Mouse (Mus musculus): ENCODE measurements around the gene Hyou1. TPM values are rescaled to one million over a fixed set of nuclear protein-coding genes. Genes with fewer than 3 reads are reported as not detected.
"Not testable (repeated sequence)": the region's sequence is repeated elsewhere in the genome, so short reads cannot be mapped to it uniquely, and the experiment has no call there.

Hyou1 gene
- polyA plus RNA-seq (2012; ENCODE audit: insufficient read depth, insufficient read length, missing spikeins): 32.8 and 33.6 TPM in 2 replicates

DNA sequence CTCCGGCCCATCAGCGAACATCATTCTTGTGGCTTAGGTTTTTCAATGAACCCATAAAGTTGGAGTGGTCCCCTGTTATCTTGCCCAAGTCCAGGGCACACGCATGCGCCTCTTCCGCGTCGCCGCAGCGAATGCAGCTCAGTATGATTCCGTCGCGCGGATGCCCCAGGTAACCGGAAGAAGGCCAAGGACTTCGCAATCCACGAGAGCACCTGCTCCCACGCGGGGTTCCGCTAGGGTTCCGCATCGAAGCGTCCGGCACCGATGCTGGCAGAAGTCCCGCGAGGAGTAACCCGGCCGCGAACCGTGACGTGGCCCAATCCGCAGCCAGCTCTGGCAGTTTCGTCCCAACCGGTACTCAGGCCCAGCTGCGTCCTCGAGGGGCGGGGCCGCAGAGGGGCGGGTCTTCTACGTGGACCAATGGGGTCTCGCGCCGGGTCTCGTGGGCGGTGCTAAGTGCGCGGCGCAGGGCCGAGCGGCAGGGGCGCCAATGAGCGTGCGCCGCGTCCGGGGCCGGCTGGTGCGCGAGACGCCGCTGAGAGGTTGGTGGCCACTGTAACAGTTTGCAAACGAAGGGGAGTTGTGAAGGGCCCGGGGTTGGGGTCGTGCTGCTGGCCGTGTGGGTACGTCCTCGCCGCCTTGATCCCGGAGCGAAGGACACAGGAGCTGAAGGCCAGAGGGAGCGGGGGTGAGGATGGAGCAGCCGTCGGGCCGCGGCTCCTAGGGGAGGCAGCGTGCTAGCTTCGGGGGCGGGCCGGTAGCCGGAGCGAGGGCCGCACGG is at the start of gene Hyou1:
Gene Hyou1 (plus strand): TSS at position 437 of the 781 bp plus-strand sequence.
- peaks cover 9% of the 10 kb centered on the region for H3K4me1 ChIP-seq (ENCODE audit: control insufficient read depth, insufficient read depth, low read length)
- TF ChIP-seq POLR2A (IDR thresholded peaks at IDR 0.05; ENCODE audit: borderline replicate concordance, low read depth, low read length) (no peak), CTCF (IDR thresholded peaks at IDR 0.05; ENCODE audit: low read depth, low read length) (no peak)
- peak within 1 kb of the TSS; percentile 53 for H3K27ac ChIP-seq (ENCODE audit: insufficient read depth, low read depth, low read length)
- peak within 1 kb of the TSS; percentile 96 for H3K4me3 ChIP-seq (ENCODE audit: insufficient read depth, low read length)

- Histone ChIP-seq H3K4me1 (ENCODE audit: control insufficient read depth, insufficient read depth, low read length) (peaks cover 6% of the 10 kb centered on the region), H3K27ac (ENCODE audit: insufficient read depth, low read depth, low read length) (no peak overlapping the region), H3K4me3 (ENCODE audit: insufficient read depth, low read length) (no peak overlapping the region)
- TF ChIP-seq POLR2A (IDR thresholded peaks at IDR 0.05; ENCODE audit: borderline replicate concordance, low read depth, low read length): no peak
- no peak for TF ChIP-seq CTCF (IDR thresholded peaks at IDR 0.05; ENCODE audit: low read depth, low read length)
These were observed 48.6 kb upstream of the Hyou1 start for GRCm38 (mm10) chr9:44330736-44331135.

DNA sequence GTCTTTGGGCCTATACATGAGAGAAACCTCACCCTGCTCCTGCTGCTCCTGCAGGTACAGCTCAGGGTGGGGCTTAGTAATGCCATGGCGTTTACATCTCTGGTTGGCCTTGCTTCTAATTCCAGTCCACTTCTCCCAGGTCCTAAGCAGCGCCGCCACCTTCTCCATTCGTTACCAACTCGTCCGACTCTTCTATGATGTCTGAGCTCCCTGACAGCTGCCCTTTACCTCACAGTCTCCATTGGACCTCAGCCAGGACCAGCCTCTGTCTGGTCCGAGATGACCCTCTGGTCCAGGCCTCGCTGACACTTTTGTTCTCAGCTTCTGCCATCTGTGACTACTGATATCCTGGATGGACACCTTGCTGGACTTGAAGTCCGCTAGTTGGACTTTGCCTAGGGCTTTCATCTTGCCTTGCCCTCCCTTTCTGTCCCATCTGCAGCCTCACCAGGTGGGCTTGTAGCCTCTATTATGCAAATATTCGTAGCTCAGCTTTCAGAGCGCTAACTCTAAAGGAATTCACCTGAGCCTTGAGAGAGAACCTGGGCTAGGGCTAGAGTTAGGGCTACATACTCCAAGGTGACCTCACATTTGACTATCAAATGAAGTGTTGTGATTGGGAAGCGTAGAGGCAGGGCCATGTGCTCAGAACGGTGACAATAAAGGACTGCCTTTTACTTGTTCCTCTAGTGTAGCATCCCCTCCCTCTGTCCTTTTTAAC is 46.2 kb upstream of the Hyou1 start:
- no peak overlapping the region for H3K4me3 ChIP-seq (ENCODE audit: insufficient read depth, low read length)
- peaks cover 9% of the 10 kb centered on the region for H3K4me1 ChIP-seq (ENCODE audit: control insufficient read depth, insufficient read depth, low read length)
- TF ChIP-seq POLR2A (IDR thresholded peaks at IDR 0.05; ENCODE audit: borderline replicate concordance, low read depth, low read length): no peak
- TF ChIP-seq CTCF (IDR thresholded peaks at IDR 0.05; ENCODE audit: low read depth, low read length): no peak
- H3K27ac ChIP-seq (ENCODE audit: insufficient read depth, low read depth, low read length): no peak overlapping the region

GRCm38 (mm10) chr9:44334396-44335330 is 44.6 kb upstream of the Hyou1 start, which contains the start of gene H2afx:
H2afx (plus strand) TSS chr9:44334694.
- peaks cover 9% of the 10 kb centered on the region for H3K4me1 ChIP-seq (ENCODE audit: control insufficient read depth, insufficient read depth, low read length)
- TF ChIP-seq POLR2A (IDR thresholded peaks at IDR 0.05; ENCODE audit: borderline replicate concordance, low read depth, low read length) (peak; percentile 99), CTCF (IDR thresholded peaks at IDR 0.05; ENCODE audit: low read depth, low read length) (no peak)
- peak within 1 kb of the TSS; percentile 59 for H3K27ac ChIP-seq (ENCODE audit: insufficient read depth, low read depth, low read length)
- H3K4me3 ChIP-seq (ENCODE audit: insufficient read depth, low read length): peak within 1 kb of the TSS; percentile 81

GRCm38 (mm10) chr9:44335331-44336092 is 43.8 kb upstream of the Hyou1 start:
- Histone ChIP-seq H3K27ac (ENCODE audit: insufficient read depth, low read depth, low read length) (peak overlapping the region; percentile 59), H3K4me1 (ENCODE audit: control insufficient read depth, insufficient read depth, low read length) (peaks cover 9% of the 10 kb centered on the region), H3K4me3 (ENCODE audit: insufficient read depth, low read length) (peak overlapping the region; percentile 81)
- no peak for TF ChIP-seq CTCF (IDR thresholded peaks at IDR 0.05; ENCODE audit: low read depth, low read length)
- no peak for TF ChIP-seq POLR2A (IDR thresholded peaks at IDR 0.05; ENCODE audit: borderline replicate concordance, low read depth, low read length)

GRCm38 (mm10) chr9:44336093-44336406 is 43.2 kb upstream of the Hyou1 start:
- peak overlapping the region; percentile 81 for H3K4me3 ChIP-seq (ENCODE audit: insufficient read depth, low read length)
- TF ChIP-seq CTCF (IDR thresholded peaks at IDR 0.05; ENCODE audit: low read depth, low read length): no peak
- no peak overlapping the region for H3K27ac ChIP-seq (ENCODE audit: insufficient read depth, low read depth, low read length)
- H3K4me1 ChIP-seq (ENCODE audit: control insufficient read depth, insufficient read depth, low read length): peaks cover 9% of the 10 kb centered on the region

DNA sequence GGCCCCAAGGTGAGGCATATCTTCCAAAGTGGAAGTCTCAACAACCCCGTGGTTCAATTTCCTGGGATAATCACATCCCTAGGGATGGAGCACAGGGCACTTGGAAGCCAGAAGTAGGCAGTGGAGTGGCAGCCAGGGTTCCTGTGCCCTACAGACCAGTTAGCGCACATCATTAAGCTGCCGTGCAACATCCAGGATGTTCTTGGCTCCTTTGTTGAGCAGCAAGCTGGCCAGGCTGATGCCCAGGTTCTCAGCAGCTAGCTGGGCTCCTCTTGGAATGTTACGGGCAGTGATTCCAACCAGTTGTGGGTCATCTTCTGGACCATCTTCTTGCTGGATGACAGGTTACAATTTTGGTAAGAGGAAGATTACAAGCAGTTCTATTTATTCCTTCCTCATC is 42.8 kb upstream of the Hyou1 start:
- H3K27ac ChIP-seq (ENCODE audit: insufficient read depth, low read depth, low read length); H3K4me1 ChIP-seq (ENCODE audit: control insufficient read depth, insufficient read depth, low read length): not testable (repeated sequence)
- peak overlapping the region; percentile 44 for H3K4me3 ChIP-seq (ENCODE audit: insufficient read depth, low read length)

DNA sequence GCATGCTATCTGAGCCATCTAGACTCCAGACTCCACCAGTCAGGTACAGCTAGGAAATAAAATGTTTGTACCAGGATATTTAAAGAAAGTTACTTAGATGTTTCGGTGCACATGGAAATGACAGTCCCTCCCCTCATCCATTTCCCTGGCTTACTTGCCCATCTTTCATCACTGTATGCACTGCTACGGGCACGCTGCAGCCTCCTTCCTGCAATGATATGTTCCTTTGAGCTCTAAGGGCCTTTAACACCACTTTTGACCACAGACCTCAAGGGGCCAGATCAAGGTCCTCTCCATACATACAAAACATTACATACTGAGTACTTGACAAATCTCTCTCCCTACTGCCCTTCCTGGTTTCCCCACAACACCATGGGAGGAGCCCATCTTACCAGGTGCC is 42.3 kb upstream of the Hyou1 start:
- no peak overlapping the region for H3K27ac ChIP-seq (ENCODE audit: insufficient read depth, low read depth, low read length)
- TF ChIP-seq POLR2A (IDR thresholded peaks at IDR 0.05; ENCODE audit: borderline replicate concordance, low read depth, low read length) (no peak), CTCF (IDR thresholded peaks at IDR 0.05; ENCODE audit: low read depth, low read length) (no peak)
- H3K4me3 ChIP-seq (ENCODE audit: insufficient read depth, low read length): peak overlapping the region; percentile 44
- H3K4me1 ChIP-seq (ENCODE audit: control insufficient read depth, insufficient read depth, low read length): peaks cover 9% of the 10 kb centered on the region
